Mouse (Mus musculus) Muller cell, postnatal 12 days (primary cell): Measurements from ENCODE around the gene Dusp27.
"Not testable (repeated sequence)": the region's sequence is repeated elsewhere in the genome, so short reads cannot be mapped to it uniquely, and the experiment has no call there.

Experiments used
- DNase-seq: peaks from one replicate; pipeline ENCODE4 v3.0.0-alpha.2; 2015; ENCODE audit errors: inconsistent ontology term

Gene Dusp27

DNA sequence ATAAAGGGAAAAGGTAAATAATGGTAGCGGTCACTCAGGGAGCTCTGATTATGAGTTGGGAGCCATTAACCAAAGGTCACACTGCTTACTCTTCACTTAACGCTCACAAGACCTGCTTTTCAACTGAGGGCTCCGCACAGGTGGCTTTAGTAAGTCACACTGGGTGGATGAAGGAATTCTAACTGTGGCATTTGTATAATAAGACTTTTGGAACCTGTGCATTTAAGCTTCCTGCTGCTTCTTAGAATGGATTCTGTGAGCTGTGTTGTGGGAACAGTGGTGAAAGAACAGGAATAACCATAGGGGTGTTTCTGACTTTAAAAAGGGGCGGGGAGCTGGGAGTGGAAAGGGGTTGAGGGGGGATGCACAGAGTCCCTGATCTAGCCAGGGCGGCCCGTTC, 14.6 kb upstream of the Dusp27 start:
- no peak for DNase-seq

DNA sequence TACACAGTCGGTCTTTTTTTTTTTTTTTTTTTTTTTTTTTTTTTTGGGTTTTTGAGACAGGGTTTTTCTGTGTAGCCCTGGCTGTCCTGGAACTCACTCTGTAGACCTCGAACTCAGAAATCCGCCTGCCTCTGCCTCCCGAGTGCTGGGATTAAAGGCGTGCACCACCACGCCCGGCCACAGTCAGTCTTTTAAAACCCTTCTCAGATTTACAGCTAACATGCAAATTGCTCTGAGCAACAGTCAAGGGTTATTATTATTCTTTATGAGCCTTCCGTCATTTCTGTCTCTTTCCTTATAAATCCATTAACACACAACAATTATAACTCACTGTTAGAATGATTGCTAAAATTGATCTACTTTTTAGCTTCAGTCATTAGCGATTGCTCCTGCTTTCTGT, 14.1 kb upstream of the Dusp27 start:
- not testable (repeated sequence) for DNase-seq

DNA sequence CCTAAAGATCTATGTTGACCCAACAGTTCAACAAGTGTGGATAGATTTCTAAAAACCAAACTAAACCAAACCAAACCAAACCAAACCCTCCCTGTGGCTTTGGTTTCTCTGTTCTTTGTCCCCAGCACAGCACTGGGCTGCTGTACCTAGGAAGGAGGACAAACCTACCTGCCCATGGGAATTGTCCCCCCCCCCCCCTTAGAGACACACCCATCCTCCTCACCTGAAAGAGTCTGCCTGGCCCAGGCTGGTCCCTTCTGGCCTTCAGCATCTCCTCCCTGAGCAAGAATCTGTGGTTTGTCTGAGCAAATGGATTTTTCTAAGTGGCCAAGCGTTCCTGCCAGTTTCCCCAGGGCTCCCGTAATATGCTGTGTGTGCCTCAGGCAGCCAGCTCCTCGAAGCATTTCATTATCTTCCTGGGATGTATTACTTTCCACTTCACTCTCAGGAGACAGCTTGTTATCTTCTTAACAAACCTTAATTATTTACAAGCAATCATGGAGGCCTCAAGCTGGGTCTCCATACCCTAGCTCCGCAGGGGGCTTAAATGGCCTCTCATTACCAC, 12.0 kb upstream of the Dusp27 start:
- no peak for DNase-seq

DNA sequence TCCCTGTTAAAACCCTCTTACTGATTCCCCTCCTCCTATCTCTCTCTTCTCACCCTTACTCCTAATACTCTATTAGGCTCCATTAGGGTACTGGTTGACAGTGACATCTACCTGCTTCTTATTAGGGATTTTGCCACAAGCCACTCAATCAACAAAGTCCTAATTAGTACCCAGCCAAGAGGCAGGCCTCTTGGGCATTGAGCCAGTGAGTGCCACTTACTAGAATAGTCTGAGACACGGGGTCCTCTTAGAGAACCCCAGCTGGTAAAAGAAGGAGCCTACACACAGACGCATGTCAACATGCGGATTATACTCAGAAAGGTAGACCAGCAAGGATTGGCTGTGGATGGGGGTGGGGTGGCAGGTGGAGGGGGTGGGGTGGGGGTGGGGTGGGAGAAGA, 11.4 kb upstream of the Dusp27 start:
- no peak for DNase-seq

DNA sequence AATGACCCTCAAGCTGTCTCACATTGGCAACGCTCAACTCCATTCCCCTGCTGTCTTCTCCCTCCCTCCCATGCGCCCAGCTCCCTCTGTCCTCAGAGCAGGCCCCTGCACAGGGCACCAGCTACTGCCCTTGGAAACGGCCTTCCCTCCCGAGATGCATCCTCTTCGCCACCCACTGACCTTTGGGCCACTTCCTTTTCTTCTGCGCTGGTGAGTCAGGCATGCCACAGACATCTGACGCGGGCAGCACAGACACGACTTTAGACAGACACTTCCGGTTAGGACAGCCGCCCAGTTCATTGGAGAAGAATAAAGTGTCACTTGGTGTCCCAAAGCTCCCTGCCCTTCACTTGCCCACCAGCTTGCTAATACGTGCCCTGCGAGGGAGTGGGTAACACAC, 10.4 kb upstream of the Dusp27 start:
- DNase-seq, result peak; percentile 56

DNA sequence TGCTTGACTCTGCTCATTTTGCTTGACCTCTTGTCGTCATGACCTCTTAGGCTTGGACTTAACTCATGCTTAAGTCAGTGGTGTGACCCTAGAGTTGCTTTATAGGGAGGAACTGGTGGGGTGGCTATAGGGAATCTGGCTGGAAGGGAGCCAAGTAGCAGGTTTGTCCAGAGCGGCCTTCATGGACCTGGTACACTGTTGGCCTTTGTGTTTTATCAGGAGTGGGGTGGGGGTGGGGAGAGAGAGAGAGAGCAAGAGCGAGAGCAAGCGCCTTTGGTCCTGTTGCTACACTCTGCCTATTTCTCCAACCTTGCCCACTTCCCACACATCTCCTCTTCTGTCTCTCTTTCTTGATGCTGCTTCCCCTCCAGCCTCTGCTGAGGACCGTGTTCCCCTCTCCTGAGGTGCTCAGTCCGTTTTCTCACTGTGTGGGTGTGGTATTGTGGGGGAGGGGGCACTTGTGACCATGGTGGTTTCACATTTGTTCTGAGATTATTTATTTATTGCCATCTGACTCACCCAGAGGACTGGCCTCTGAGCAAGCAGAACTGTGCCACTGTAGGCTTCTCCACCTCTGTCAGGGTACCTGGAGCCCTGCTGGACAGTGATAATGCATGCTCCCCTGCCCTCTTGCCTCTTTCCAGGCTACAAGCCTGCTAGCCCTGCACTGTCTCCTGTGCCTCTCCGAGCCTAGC, 9.7 kb upstream of the Dusp27 start:
- peak; percentile 16 for DNase-seq

DNA sequence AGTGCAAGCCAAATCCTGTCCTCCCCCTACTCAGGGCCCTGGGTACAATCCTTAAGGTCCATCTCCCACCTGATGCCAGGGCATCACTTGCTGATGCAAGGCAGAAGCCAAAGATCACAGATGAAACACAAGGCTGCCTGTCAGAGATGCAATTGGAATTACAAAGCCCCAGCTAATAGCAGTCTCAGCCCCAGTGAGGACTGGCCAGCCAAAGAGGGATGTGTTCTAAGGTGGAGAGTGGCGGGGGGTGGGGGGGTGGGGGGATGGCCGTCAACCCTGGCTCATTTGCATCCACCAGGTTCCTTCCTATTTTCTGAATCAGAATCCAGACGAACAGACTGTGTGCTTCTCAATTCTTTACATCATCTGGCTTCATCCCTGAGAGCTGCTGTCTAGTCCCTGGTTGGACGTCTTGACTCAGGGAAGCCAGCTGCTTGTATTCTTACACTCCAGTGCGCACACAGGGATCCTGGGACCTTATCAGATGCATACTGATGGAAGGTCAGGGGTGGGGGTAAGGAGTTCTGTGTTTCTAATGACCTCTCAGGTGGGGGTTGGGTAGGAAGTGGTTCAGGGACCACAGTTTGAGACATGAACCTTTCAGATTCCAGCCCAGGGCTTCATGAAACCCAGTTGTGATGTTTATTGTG, 7.5 kb upstream of the Dusp27 start:
- DNase-seq, result no peak

DNA sequence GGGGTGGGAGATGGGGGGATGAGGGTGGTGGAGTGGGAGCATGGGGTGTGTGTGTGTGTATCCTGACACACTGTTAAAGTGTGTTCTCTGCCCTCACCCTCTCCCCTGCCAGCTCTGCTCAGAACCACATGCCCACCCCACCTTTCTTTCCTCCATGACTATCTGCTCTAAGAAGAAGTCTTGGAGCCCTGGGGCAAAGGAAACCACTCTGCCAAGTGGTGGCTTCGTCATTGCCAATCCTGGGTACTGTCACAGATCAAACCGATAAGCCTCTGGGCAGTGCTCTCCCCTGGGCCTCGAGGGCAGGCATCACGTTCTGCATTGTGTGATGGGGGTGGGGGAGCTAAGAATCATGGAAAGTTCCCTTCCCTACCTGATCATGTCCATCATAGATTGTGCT, 4.6 kb upstream of the Dusp27 start:
- no peak for DNase-seq

DNA sequence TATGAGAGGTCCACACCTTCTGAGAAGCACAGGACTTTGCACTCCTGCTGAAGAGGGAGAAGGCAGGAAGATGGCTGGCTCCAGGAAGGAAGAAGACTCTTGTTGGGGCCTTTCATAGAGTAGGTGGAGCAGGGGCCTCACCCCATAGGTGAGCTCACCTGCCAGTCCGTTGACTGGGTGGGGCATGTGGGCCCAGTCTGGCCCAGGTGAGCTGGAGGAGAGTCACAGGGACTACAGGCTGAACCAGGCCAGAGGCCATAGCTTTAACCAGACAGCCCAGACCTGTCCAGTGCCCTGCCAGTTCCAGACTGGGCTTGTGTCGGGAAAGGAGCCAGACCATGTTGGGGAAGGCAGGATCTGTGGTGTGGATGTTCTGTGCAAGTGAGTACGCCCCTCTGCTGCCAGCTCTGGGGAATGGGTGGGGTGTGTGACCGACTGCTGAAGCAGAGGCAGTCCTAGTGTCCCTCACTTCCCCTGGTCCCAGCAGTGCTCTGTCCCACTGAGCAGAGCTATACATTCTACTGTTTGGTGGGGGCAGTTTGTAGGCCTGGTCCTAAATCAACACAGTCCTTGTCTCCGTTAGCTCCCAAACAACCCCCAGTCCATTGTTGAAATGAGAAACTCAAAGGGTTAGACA, 2.6 kb upstream of the Dusp27 start, which contains the start of gene Gpa33:
Gene Gpa33, plus strand, starts transcription at position 15 of the 637 bp plus-strand sequence.
- DNase-seq, result no peak

DNA sequence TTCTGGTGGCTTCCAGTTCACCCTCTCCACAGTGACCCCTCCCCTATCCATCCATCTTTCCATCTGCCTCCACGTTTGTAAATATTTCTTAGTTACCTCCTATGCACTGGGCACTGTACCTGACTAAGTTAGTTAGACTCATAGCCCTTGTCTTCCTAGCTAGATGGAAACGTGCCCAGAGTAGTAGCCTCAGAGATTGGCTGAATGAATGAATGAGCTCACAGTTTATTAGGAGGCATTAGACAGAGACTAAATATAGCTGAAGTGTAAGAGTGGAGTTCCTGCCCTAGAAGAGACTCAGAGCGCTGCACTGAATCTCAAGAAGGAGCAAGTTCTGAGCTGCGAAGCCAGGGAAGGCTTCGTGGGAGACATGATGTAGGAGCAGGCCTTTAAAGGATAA, 829 bp upstream of the Dusp27 start:
- DNase-seq, result no peak

DNA sequence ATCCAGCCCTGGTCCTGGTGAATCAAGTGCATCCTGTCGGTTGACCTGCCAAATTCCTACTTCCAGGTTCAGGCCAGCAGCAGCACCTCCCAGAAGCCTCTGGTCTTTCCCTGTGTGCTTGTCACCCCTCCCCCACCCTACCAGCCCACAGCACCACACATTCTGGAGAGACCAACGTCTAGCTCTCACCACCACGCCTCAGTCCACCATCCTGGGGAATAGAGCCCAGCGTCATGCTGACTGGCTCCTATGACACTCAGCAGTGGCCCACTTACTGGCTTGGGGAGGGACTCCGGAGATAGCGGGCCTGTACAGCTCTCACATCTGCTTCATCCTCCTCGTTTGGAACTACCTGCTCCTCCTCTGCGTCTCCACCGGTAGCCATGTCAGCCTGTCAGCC, 927 bp downstream of the Dusp27 start:
- DNase-seq, result no peak

DNA sequence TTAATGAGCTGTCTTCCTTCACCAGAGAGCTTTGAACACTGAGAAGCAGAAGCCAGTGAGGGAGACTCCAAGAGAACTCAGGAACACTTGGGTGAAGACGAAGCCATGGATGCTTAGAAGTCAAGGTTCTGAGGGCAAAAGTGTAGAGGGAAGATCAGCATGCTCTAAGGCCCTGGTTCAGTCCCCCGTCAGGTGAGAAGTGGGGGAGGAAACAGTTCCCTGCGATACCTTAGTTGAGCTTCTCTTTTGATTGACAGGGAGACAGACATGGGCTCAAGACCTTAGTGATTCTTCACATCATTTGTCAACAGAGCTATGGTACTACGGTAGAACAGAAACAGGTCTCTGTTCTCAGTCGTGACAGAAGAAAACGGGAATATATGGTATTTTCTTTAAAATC, 1.4 kb downstream of the Dusp27 start:
- no peak for DNase-seq

DNA sequence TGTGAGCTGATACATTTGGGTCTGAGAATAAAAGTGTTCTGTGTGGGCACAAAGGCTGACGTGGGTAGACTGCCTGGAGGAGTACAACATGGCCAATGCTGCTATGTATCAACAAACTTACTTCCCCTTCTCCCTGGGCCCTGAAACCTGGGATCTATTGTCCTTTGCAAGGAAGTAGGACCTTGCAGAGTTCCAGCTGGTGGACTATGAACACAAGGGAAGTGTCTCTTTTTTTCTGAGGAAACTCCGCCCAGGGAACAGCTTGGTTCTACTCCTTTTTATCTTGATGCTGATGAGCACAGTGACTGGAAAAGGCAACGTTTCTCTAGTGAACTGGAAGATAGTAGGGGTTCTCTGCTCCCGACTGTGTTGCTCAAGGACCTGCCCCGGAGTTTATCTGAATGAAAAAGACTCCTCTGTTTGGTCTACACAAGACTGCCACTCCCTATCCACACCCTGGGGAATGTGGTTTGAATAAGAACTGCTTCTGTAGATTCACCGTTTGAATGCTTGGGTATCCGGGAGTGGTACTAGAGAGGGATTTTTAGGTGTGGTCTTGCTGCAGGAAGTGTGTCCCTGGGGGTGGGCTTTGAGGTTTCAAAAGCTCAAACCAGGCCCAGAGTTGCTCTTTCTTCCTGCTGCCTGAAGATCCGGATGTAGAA, 2.7 kb downstream of the Dusp27 start:
- no peak for DNase-seq

DNA sequence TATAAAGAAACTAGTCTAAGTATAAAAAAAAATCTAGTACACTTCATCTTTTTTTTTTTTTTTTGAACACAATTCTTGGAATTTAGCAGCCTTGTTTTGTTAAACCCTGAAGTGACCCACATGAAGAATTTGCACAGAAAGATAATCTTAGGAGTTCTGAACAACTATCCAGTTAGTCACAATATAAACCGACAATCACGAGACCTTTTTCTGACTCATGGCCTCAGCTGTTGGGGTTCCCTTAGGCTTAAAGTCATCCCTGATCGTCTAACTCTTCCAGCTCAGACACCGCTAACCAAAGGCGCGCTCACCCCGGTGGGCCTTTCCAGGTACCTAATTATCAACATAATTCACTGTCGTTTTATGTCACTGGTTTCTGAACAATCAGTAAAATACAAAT, 4.0 kb downstream of the Dusp27 start:
- no peak for DNase-seq

DNA sequence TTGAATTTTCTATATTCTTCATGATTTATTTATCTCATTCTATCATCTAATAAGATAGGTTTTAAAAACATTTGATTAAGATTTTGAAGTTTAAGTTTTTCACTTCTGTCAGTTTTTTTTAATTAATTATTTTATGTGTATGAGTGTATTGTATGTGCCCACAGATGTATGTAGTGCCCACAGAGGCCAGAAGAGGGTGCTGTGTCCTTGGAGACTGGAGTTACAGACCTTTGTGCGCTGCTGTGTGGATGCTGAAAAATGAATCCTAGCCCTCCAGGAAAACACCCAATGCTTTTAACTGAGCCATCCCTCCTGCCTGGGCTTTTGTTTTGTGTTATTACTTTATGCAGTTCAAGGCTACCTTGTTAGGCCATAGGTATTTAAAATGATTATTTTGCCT, 4.7 kb downstream of the Dusp27 start:
- DNase-seq, result no peak

DNA sequence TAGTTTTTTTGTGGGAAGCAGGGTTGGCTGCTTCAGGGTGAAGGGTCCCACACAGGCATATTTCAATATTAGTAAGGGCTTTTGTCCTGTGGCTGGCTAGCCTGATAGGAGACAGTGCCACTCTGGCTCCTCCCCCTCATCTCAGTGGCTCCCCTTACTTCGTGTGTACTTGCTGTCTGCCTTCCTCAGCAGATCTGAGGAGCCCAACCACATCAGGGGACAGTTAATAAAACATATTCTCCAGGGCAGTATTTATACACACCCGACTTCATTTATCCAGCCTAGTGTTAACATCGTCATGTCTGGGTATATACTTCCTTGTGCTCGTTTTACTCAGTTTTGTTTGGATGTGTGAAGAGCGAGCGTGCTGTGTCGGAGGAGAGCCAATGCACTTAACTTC, 5.6 kb downstream of the Dusp27 start:
- no peak for DNase-seq

DNA sequence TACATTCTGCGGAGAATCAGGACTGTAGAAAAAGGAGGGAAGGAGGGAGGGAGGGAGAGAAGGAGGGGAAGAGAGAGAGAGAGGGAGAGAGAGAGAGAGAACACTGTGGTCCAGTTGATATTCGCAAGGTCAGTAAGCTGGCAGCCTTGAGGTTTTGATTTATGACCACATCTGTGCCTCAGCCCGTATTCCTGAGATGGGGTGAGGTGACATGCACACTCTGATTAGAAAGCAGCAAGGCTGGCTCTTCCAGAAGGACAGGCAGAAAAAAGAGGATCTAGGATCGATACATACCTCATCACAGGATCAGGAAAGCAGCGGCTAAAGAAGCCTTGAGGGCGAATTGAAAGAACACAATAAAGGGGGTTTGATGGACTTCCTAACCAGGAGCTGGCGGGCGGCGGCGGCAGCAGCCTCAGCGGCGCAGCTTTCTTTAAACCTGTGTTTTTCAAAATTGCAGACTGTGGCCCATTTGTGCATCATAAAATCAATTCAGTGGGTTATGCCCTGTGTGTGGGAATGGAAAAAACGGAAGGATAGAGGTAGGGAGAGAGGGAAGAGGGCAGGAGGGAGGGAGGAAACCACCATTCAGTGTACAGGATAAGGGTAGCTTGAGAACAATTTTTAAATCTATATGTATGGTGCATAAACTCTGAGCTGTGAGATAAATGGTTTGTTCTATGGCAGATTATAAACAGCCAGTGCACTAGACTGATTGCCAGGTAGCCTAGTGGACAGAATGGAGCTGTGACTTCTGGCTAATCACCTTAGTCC, 9.7 kb downstream of the Dusp27 start:
- no peak for DNase-seq

DNA sequence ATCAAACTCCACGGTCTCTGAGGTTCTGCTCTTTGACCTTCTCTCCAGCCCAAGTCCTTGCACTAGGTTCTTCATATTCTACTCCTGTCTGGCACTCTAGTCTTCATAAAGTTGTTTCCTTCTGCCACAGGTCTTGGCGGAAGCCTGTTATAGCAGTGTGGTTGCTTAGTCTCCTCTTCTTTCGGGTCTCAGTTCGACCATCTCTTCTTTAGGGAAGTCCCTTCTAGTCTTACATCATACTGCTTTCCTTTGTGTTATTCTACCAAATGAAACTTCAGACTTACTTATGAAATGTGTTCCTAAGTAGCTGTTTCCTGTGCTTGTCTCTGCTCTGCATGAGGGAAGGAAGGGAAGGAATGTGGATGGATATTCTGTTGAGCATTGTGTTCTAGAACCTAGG, 12.0 kb downstream of the Dusp27 start:
- no peak for DNase-seq

DNA sequence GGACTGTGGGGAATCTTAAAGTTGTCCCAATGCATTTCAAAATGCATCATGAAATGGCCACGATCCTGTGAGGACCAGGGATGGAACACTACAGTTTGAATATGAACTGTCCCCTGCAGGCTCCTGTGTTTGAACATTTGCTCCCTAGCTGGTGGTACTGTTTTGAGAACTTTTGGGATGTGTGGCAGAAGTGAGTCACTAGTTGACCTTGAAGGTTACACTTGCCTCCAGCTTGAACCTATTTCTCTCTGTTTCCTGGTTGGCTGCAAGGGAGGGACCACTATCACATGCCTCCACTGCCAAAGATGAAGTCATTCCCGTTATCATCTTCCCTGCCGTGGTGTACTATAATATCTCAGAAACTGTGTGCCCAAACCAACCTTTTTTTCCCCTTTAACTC, 12.7 kb downstream of the Dusp27 start:
- DNase-seq, result no peak

DNA sequence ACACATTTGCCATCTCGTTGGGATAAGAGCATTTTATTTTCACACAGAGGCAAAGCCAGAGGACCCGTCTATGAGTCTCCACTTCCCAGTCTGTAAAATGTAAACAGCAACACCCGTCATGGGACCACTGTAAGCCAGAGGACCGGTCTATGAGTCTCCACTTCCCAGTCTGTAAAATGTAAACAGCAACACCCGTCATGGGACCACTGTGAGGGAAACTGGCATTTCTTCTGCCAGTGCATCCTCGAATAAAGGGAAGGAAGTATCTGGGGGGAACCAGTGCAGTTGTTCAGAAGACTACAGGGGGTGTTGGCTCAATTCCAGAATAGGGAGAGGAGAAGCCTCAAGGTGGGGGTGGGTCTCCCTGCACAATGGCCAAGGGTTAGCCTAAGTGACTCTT, 22.3 kb downstream of the Dusp27 start:
- no peak for DNase-seq

DNA sequence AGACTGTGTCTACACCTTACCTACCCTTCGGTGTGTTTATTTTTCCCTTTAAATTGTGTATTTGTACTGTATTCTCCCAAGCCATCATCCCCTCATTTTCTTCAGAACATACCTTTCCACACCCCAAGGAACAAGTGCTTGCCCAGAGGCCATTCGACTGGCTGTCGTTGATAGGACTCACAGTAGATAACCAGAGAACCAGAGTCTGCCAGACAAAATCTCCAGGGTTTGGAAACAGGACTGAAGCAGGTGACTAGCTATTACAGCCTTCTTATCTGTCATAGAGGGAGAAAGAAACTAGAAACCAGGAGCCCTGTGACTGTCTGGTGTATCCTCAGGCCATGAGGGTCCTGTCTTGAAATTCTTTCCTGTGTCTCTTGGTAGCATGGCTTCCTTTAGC, 22.9 kb downstream of the Dusp27 start:
- no peak for DNase-seq
